Mouse (Mus musculus): ENCODE results near the gene BC030499.

Gene BC030499

GRCm38 (mm10) chr11:78344890-78345715, 54.5 kb downstream of the BC030499 start:
- in situ Hi-C loops (cut with MboI, MseI) = no loop called here

DNA sequence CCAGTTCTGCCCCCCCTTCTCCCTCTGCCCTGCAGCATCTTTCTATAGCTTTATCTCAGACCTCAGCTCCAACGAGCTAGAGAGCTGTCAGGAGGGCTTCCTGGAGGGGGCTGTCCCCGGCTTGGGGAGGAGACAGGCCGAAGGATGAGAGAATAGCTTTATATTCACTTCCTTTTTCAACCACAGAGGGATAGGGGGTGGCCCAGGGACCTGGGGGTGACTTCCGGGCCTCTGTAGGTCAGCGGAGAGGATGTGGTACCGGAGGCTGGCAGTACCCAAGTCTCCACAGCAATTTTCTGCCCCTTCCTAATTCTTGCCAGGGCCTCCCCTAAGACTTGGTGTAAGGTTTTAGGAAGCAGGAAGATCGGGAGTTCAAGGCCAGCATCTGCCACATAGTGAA, 55.2 kb downstream of the BC030499 start:
- in situ Hi-C loops (cut with MboI, MseI) = no loop called here
